Mouse (Mus musculus): ENCODE measurements around the gene Bmpr2.

The Bmpr2 gene

GRCm38 (mm10) chr1:59901082-59901876 lies 138.1 kb downstream of the Bmpr2 start:
- DNase-seq (ENCODE audit: low read depth) = no peak

- no peak for DNase-seq (ENCODE audit: low read depth)
These were observed 139.4 kb downstream of the Bmpr2 start for GRCm38 (mm10) chr1:59902634-59903033.

GRCm38 (mm10) chr1:59904630-59905295 lies 141.6 kb downstream of the Bmpr2 start:
- DNase-seq (ENCODE audit: low read depth) = no peak

- no peak for DNase-seq (ENCODE audit: low read depth)
These were observed 142.7 kb downstream of the Bmpr2 start for GRCm38 (mm10) chr1:59905916-59906315.

- no peak for DNase-seq (ENCODE audit: low read depth)
These were observed 143.8 kb downstream of the Bmpr2 start for GRCm38 (mm10) chr1:59906819-59907521.

GRCm38 (mm10) chr1:59907700-59908099 lies 144.5 kb downstream of the Bmpr2 start:
- DNase-seq (ENCODE audit: low read depth) = no peak

- no peak for DNase-seq (ENCODE audit: low read depth)
These were observed 147.7 kb downstream of the Bmpr2 start for GRCm38 (mm10) chr1:59910941-59911340.

GRCm38 (mm10) chr1:59912413-59913157 lies 149.4 kb downstream of the Bmpr2 start, which contains the start of gene Fam117b:
TSS of gene Fam117b (plus strand) at chr1:59913006.
- peak; percentile 99 for DNase-seq (ENCODE audit: low read depth)

- DNase-seq (ENCODE audit: low read depth) = no peak
These were observed 150.1 kb downstream of the Bmpr2 start for GRCm38 (mm10) chr1:59913195-59913868.

- DNase-seq (ENCODE audit: low read depth) = peak; percentile 80
These were observed 150.6 kb downstream of the Bmpr2 start for GRCm38 (mm10) chr1:59913869-59914225.

GRCm38 (mm10) chr1:59914799-59915198 lies 151.6 kb downstream of the Bmpr2 start:
- peak; percentile 81 for DNase-seq (ENCODE audit: low read depth)

GRCm38 (mm10) chr1:59915843-59916610 lies 152.8 kb downstream of the Bmpr2 start:
- peak; percentile 49 for DNase-seq (ENCODE audit: low read depth)

GRCm38 (mm10) chr1:59917401-59917800 lies 154.2 kb downstream of the Bmpr2 start:
- DNase-seq (ENCODE audit: low read depth) = peak; percentile 88

- no peak for DNase-seq (ENCODE audit: low read depth)
These were observed 154.9 kb downstream of the Bmpr2 start for GRCm38 (mm10) chr1:59918075-59918474.

GRCm38 (mm10) chr1:59923201-59923600 lies 160.0 kb downstream of the Bmpr2 start:
- peak; percentile 58 for DNase-seq (ENCODE audit: low read depth)

GRCm38 (mm10) chr1:59923673-59924072 lies 160.5 kb downstream of the Bmpr2 start:
- no peak for DNase-seq (ENCODE audit: low read depth)

- DNase-seq (ENCODE audit: low read depth) = no peak
These were observed 161.2 kb downstream of the Bmpr2 start for GRCm38 (mm10) chr1:59924411-59924810.

- no peak for DNase-seq (ENCODE audit: low read depth)
These were observed 162.9 kb downstream of the Bmpr2 start for GRCm38 (mm10) chr1:59926021-59926672.

GRCm38 (mm10) chr1:59927131-59927680 lies 164.0 kb downstream of the Bmpr2 start:
- DNase-seq (ENCODE audit: low read depth) = no peak
